Mouse (Mus musculus): Measurements from ENCODE around the gene Ubac1. TPM values are rescaled to one million over a fixed set of nuclear protein-coding genes. Genes with fewer than 3 reads are reported as not detected.

Ubac1 gene
- polyA plus RNA-seq (2012) = 119 and 126 TPM in 2 replicates

DNA sequence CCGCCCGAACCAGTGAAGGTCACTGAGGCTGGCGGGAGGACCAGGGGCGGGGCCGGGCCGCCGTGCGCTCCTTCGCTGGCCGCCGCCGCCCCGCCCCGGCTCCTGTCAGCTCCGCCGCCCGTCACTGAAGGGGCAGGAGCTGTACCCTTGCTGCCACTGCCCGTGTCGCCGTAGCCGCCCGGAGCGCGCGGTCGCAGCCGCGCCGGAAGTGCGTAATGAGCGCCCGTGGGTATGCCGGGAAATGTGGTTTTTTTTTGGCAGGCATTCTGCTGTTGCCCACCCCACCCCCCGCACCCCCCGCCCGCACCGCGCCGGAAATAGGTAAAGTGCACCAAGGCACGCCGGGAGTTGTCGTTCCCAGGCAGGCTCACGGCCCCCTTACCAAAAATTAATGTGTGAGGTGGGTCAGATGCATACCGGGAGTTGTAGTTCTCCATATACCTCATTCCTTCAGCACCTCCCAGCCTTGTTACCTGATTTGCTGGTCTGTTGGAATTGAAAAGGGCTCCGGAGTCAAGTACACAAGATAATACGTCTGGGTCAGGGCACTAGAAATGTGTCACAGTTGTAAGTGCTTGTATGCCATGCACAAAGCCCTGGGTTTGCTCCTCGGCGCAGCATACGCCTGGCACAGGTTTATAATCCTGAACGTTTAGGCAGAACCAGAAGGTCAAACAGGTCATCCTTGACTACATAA, at the start of gene Ubac1:
Ubac1 (minus strand) TSS at position 187 of the 697 bp plus-strand sequence.

DNA sequence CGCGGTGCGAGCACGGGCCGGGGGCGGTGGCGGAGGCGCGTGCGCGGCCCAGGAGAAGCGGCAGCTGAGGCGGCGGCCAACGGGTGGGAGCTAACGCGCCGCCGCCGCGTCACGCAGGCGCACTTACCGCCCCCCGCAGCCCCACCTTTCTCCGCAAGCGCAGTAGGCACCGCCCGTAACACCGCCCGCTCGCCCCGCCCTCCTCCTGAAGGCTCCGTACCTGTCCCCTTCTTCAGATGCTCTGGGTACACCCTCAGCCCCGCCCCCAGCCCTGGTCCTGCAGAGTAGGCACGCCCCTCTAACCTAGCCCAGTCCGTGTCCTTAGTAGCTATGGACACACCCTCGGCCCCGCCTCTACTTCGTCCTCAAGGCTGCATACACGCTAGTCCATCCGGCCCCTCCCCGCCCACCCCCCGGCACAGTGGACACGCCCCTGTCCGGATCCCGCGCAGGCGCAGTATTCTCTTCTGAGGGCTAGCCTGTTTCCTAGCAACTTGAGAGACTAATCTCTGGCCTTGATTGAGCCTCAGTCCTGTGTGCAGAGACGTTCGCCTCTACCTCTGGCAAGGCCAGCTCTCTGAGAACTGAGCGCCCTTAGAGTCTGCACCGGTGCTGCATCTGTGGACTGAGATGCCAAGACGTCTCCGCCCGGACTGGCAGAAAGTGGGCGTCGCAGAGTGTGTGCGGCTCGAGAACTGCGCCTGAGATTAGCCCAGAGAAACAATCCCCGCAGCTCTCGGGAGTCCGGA, 38.2 kb downstream of the Ubac1 start, which contains the start of gene Camsap1:
Camsap1 (minus strand) TSS at position 124 of the 749 bp plus-strand sequence.

Other genes starting within 250 kb of the Ubac1 start
- not detected in 2 replicates for gene Lcn11, start 244.7 kb downstream of the Ubac1 start, polyA plus RNA-seq (2012)
- gene Gm13539, start 239.5 kb downstream of the Ubac1 start, polyA plus RNA-seq (2012) = not detected in 2 replicates
- gene Glt6d1, start 205.9 kb downstream of the Ubac1 start, polyA plus RNA-seq (2012) = not detected in 2 replicates
- gene Lcn9, start 198.6 kb downstream of the Ubac1 start, polyA plus RNA-seq (2012) = not detected in 2 replicates
- gene Sohlh1, start 174.5 kb downstream of the Ubac1 start, polyA plus RNA-seq (2012) = not detected in 2 replicates
- gene Kcnt1, start 158.0 kb downstream of the Ubac1 start, polyA plus RNA-seq (2012) = 0.01 TPM in 1 of 2 replicates, not detected in the other
- gene Camsap1, start 38.5 kb downstream of the Ubac1 start, polyA plus RNA-seq (2012) = 4.4 and 6.3 TPM in 2 replicates
- 10.8 and 11.2 TPM in 2 replicates for gene Nacc2, start 101.5 kb upstream of the Ubac1 start, polyA plus RNA-seq (2012)
- gene Lhx3, start 186.5 kb upstream of the Ubac1 start, polyA plus RNA-seq (2012) = 0.06 TPM in 1 of 2 replicates, not detected in the other
- gene Qsox2, start 215.8 kb upstream of the Ubac1 start, polyA plus RNA-seq (2012) = 5.6 TPM in 2 replicates